Mouse (Mus musculus) G1E (cell line): ENCODE results near the gene Rbm46.

Experiments
- CTCF ChIP-seq: IDR thresholded peaks from 2 replicates; pipeline ENCODE4 v1.5.1; 2012; ENCODE audit warnings: low read depth, low read length, inconsistent platforms, mixed read lengths
- GATA1 ChIP-seq: IDR thresholded peaks from 2 replicates; pipeline ENCODE4 v1.6.1; 2012; ENCODE audit warnings: borderline replicate concordance, low read length, inconsistent platforms, mixed read lengths
- POLR2AphosphoS5 ChIP-seq: IDR thresholded peaks from 2 replicates; pipeline ENCODE4 v1.6.1; 2012; ENCODE audit warnings: low read depth, low read length, inconsistent platforms; ENCODE audit not compliant: insufficient replicate concordance

DNA sequence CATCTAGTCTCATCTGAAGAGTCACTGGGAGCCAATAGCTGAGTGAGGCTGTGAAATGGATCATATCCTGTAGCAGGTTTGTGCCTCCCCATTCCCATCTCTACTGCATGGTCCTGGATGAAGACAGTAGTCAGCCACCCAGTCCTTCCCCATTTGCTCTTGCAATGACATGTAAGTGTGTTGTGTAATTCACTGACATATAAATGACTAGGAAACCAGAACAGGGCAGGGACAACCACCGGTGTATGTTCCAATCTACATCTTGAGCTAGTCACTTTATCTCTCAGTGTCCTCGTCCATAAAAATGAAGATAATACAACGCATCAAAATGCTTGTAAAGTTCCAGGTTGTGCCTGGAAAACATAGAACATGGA, 75.8 kb downstream of the Rbm46 start:
- no peak for TF ChIP-seq CTCF
- no peak for TF ChIP-seq POLR2AphosphoS5
- TF ChIP-seq GATA1: no peak
